Mouse (Mus musculus) right cerebral cortex, postnatal 4 days (tissue): ENCODE data around the gene B4galt2.

Experiments used
- DNase-seq: peaks from one replicate; pipeline ENCODE4 v3.0.0-alpha.2; 2022

Gene B4galt2

GRCm38 (mm10) chr4:117867000-117867399 is 16.3 kb downstream of the B4galt2 start:
- DNase-seq = no peak

GRCm38 (mm10) chr4:117866083-117866482 is 17.2 kb downstream of the B4galt2 start:
- DNase-seq = peak; percentile 47

- peak; percentile 47 for DNase-seq
These were observed 20.5 kb downstream of the B4galt2 start for GRCm38 (mm10) chr4:117862823-117863222.

GRCm38 (mm10) chr4:117860570-117860969 is 22.7 kb downstream of the B4galt2 start:
- no peak for DNase-seq

- DNase-seq = peak; percentile 75
These were observed 24.5 kb downstream of the B4galt2 start for GRCm38 (mm10) chr4:117858794-117859193.

- peak; percentile 53 for DNase-seq
These were observed 28.1 kb downstream of the B4galt2 start for GRCm38 (mm10) chr4:117855146-117855545.

GRCm38 (mm10) chr4:117852152-117852868 is 31.0 kb downstream of the B4galt2 start:
- no peak for DNase-seq

- no peak for DNase-seq
These were observed 32.4 kb downstream of the B4galt2 start for GRCm38 (mm10) chr4:117850871-117851270.

GRCm38 (mm10) chr4:117850176-117850575 is 33.1 kb downstream of the B4galt2 start:
- DNase-seq = no peak

GRCm38 (mm10) chr4:117849506-117849905 is 33.8 kb downstream of the B4galt2 start:
- DNase-seq = no peak

GRCm38 (mm10) chr4:117849063-117849462 is 34.2 kb downstream of the B4galt2 start:
- DNase-seq = no peak

- DNase-seq = no peak
These were observed 36.3 kb downstream of the B4galt2 start for GRCm38 (mm10) chr4:117847011-117847410.

- DNase-seq = no peak
These were observed 37.0 kb downstream of the B4galt2 start for GRCm38 (mm10) chr4:117846261-117846660.

GRCm38 (mm10) chr4:117845316-117845715 is 38.0 kb downstream of the B4galt2 start:
- DNase-seq = no peak

- DNase-seq = no peak
These were observed 38.8 kb downstream of the B4galt2 start for GRCm38 (mm10) chr4:117844467-117844866.

- DNase-seq = no peak
These were observed 40.2 kb downstream of the B4galt2 start for GRCm38 (mm10) chr4:117843101-117843500.

- no peak for DNase-seq
These were observed 41.7 kb downstream of the B4galt2 start for GRCm38 (mm10) chr4:117841566-117841965.

GRCm38 (mm10) chr4:117840821-117841220 is 42.5 kb downstream of the B4galt2 start:
- no peak for DNase-seq

GRCm38 (mm10) chr4:117839366-117839765 is 43.9 kb downstream of the B4galt2 start:
- DNase-seq = no peak

- DNase-seq = no peak
These were observed 46.0 kb downstream of the B4galt2 start for GRCm38 (mm10) chr4:117837271-117837670.

GRCm38 (mm10) chr4:117836204-117836767 is 47.0 kb downstream of the B4galt2 start:
- peak; percentile 95 for DNase-seq

GRCm38 (mm10) chr4:117835531-117836111 is 47.7 kb downstream of the B4galt2 start:
- DNase-seq = peak; percentile 58

- peak; percentile 66 for DNase-seq
These were observed 48.3 kb downstream of the B4galt2 start for GRCm38 (mm10) chr4:117834845-117835530.

- no peak for DNase-seq
These were observed 48.8 kb downstream of the B4galt2 start, which contains the start of gene Slc6a9 for GRCm38 (mm10) chr4:117834457-117834844. Gene Slc6a9, plus strand, starts transcription at chr4:117834506.
